Mouse (Mus musculus) lung, postnatal 14 days (tissue): ENCODE measurements around the gene Tpp1.

ENCODE experiments used
- DNase-seq: peaks from one replicate; pipeline ENCODE4 v3.0.0; 2021

The Tpp1 gene

DNA sequence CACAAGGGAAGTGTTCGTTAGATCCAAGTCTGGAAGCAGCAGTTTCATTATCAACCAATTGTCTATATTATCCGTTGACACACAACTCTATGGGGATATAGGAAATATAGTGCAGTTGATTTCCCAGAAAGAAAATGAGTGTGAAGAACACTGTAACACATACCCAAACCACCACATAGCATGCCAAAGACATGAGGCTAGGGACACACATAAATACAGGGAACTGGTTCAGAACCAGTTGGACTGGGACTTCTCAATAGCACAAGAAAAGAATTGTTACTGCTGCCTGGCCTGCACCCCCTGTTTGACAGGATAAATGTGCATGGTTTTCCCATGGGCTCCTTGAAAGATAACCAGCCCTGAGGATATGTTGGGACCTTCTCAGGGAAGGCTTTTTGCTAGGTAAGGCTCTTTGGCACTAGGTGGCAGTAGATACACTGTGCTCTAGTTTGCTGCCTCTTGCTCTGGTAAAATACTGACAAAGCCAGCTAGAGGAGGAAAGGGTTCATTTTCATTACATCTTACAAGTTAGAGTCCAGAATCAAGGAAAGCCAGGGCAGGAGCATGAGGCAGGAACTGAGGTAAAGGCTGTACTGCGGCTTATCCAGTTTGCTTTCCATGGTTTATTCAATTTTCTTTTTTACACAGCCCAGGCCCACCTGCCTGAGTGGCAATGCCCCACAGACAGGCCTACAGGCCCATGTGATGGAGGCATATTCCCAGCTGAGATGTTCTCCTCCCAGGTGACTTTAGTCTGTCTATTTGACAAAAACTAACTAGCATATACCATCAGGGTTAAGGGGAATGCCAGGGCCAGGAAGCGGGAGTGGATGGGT, 25.7 kb downstream of the Tpp1 start:
- DNase-seq: peak; percentile 57

DNA sequence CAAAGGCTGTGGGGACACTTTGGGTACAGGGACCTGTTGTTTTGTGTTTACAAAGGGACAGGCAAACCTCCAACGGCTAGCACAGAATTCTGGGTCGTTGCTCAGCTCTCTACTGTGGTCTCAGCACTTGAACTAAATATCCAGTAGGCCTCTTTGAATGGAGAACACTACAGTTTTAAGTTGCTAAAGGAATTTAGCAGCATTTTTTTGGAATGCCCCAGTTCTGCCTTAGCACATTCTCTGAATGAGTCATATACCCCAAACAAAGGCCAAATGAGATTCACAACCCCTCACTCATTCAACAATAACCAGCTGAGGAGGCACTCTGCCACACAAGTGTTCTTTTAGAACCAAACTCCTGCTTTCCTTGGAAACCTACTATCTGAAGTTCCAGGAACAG, 30.1 kb downstream of the Tpp1 start:
- no peak for DNase-seq

GRCm38 (mm10) chr7:105715366-105715765, 36.7 kb downstream of the Tpp1 start:
- DNase-seq: no peak

DNA sequence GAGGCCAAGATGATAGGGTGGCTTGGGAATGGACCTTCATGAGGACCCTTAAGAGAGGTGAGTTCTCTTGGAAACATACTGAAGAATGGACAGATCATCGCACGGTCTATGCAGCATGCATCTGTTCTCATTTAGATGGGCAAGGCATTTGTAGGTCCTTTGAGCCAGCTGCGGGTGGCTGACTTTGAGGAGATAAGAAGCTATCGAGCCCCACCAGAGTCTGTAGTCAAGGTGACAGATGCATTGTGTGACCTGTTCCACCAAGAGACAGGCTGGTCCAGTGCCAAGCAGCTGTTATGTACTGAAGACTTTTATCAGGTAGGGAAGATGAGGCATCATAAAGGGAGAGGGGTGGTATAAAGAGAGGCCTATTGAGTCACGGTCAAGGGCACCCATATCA, 43.3 kb downstream of the Tpp1 start:
- DNase-seq: no peak

DNA sequence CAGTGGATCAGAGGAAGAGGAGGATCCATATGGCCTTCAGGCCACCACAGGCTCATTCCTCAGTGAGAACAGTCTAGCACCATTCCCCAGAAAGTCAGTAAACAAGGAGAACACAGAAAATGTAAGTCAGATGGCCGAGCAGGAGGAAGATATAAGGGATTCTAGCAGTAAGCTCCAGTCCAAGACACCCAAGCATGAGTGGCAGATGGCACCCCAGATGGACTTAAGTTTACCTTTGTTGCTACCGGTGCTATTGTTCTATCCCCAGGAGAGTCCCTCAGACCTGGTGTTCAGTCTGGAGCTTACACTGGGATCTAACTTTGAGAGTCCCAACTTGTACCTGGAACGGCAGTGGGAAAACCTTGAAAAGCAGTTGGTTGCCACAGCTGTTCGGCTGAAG, 48.2 kb downstream of the Tpp1 start:
- no peak for DNase-seq

DNA sequence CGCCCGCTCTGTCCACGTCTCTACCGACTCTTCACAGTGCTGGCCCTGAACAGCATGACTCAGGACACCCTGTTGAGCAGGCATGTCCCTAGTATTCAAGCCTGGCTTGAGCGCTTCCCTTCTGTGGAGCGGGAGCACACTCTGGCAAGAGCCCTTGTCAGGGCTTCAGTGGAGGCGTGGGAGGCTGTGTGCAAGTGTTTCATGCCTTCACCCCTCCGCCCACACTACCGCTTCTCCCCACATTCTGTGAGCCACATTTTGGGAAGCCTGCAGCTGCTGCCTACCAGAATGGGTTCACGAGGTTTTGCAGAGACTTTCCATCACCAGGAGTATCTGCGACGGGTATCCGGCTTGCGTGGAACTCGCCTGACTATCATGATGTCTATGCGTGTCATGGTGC, 48.9 kb downstream of the Tpp1 start:
- no peak for DNase-seq
